Mouse (Mus musculus) stomach, embryonic 16.5 days (tissue): ENCODE results near the gene Tmem121b. TPM values are rescaled to one million over a fixed set of nuclear protein-coding genes. Genes with fewer than 3 reads are reported as not detected.
A peak's percentile ranks its signal among the peaks of the same experiment; 100 is the strongest.

Experiments used
- ATAC-seq: fragments of 200-750 bp; cut with Nextera tagmentation; 2 replicates; pipeline ENCODE4 v1.8.0; 2017; ENCODE audit warnings: moderate number of reproducible peaks, moderate TSS enrichment; ENCODE audit not compliant: insufficient read depth, low FRiP score
- H3K27ac ChIP-seq: fragments of 300-500 bp; sonication (generic); 2 replicates; pipeline ENCODE4 v1.5.1; 2014; ENCODE audit warnings: low read length
- H3K27me3 ChIP-seq: fragments of 300-500 bp; sonication (generic); 2 replicates; pipeline ENCODE4 v1.6.1; 2014; ENCODE audit warnings: low read length, control low read depth, mixed read lengths; ENCODE audit not compliant: control insufficient read depth, insufficient read depth
- H3K36me3 ChIP-seq: fragments of 300-500 bp; sonication (generic); 2 replicates; pipeline ENCODE4 v1.6.1; 2014; ENCODE audit warnings: low read length; ENCODE audit not compliant: control insufficient read depth, insufficient read depth
- H3K4me1 ChIP-seq: fragments of 300-500 bp; sonication (generic); 2 replicates; pipeline ENCODE4 v1.6.1; 2014; ENCODE audit warnings: low read length, control low read depth, mixed read lengths; ENCODE audit not compliant: control insufficient read depth, insufficient read depth
- H3K4me2 ChIP-seq: fragments of 300-500 bp; sonication (generic); 2 replicates; pipeline ENCODE4 v1.6.1; 2014; ENCODE audit warnings: low read depth, low read length, mixed read lengths
- H3K4me3 ChIP-seq: fragments of 300-500 bp; sonication (generic); replicated peaks from 2 replicates; pipeline ENCODE4 v1.5.1; 2014; ENCODE audit warnings: mild to moderate bottlenecking, low read length
- H3K9ac ChIP-seq: fragments of 300-500 bp; sonication (generic); 2 replicates; pipeline ENCODE4 v1.6.1; 2014; ENCODE audit warnings: low read length
- H3K9me3 ChIP-seq: fragments of 300-500 bp; sonication (generic); replicated peaks from 2 replicates; pipeline ENCODE4 v1.6.1; 2016; ENCODE audit warnings: low read length, control low read depth; ENCODE audit not compliant: control insufficient read depth
- WGBS: fragments of 180-500 bp; shearing (Covaris S2); extraction: QIAGEN DNeasy Blood & Tissue Kit; methylation state at CpG from one replicate; pipeline ENCODE4 v1.1.7; 2014; 5-methylcytosine and 5-hydroxymethylcytosine counted together
- polyA plus RNA-seq: library from polyadenylated mRNA; unstranded; fragments of >200 nt; fragmentation: Nextera tagmentation; extraction: Ambion mirVana; gene quantifications from 2 replicates; pipeline ENCODE4 v1.2.1, GENCODE M21; 2015

The Tmem121b gene
- polyA plus RNA-seq, 1 experiment from 2014 or later: 0.04 TPM

DNA sequence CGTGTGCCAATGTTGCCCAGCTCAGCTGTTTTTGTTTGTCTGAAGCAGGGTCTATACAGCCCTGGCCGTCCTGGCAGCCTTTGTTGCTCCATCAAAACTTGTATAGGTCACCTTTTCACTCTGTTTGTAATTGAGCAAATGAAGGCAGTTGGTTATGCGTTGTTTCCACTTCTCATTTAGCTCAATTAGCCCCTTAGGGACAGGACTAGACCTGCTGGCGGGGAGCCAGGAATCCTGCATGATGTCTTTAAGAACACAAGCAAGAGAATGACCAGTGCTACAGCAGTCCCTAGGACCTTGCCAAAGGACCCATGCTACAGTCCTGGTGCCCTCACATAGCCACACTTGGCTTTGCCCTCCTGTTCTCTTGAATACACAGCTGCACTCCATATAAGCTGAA lies 11.9 kb upstream of the Tmem121b start:
- H3K4me2 ChIP-seq: no peak overlapping the region
- peaks cover 1% of the 10 kb centered on the region; the same call in 1 of the 2 replicates for H3K9me3 ChIP-seq
- no peaks in the 10 kb centered on the region for H3K27me3 ChIP-seq
- no peaks in the 10 kb centered on the region for H3K36me3 ChIP-seq
- H3K27ac ChIP-seq: no peak overlapping the region
- no peak overlapping the region for H3K9ac ChIP-seq
- no peak for ATAC-seq
- whole genome bisulfite sequencing: 69% methylated on average over 4 of the region's 4 CpGs
- no peak overlapping the region for H3K4me3 ChIP-seq
- H3K4me1 ChIP-seq: no peaks in the 10 kb centered on the region

DNA sequence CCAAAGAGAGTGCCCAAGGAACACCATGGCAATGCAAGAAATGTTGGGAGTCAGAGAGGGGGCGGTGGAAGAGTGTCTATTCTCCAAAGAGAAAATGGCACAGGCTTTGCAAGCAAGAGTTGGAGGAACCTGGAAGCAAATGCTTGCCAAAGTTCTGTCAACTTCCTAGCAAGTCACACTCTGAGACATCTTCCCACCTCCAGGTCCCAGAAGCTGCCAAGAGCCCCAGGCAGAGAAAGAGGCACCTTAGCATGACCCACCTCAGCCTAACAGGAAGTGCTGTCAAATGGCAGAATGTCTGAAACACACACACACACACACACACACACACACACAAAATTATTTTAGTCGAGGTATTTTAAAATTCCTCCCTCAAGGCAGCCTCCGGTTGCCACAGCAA lies 10.4 kb upstream of the Tmem121b start:
- Histone ChIP-seq H3K4me3 (no peak overlapping the region), H3K27me3 (no peaks in the 10 kb centered on the region), H3K4me1 (no peaks in the 10 kb centered on the region), H3K9ac (no peak overlapping the region), H3K9me3 (peaks cover 5% of the 10 kb centered on the region), H3K4me2 (no peak overlapping the region), H3K36me3 (no peaks in the 10 kb centered on the region), H3K27ac (no peak overlapping the region)
- no peak for ATAC-seq
- WGBS: 72% methylated on average over 3 of the region's 3 CpGs

DNA sequence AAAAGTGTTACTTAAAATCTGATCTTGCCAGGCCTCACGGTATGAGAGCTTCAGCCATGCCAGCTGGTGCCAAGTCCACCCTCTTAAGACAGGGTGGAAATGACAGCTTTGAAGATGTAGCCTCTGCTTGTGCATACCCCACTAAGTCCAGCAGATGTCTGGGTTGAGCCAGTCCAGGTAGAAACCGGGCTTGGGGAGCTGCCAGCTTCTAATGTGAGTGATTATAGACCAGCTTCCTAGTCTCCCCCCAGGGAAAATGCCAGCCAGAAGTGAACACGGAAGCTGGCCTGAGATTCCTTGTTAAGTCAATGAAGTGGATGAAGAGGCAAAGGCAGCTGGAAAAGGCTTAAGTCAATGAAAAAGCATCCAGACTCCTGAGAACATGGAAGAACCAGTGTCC lies 2.9 kb upstream of the Tmem121b start:
- Histone ChIP-seq H3K9ac (no peak overlapping the region), H3K36me3 (no peaks in the 10 kb centered on the region), H3K4me2 (no peak overlapping the region), H3K4me1 (peaks cover 13% of the 10 kb centered on the region), H3K9me3 (peaks cover 5% of the 10 kb centered on the region), H3K4me3 (no peak overlapping the region), H3K27me3 (peaks cover 25% of the 10 kb centered on the region), H3K27ac (no peak overlapping the region)
- no peak for ATAC-seq
- WGBS: 61% methylated on average over 3 of the region's 3 CpGs

DNA sequence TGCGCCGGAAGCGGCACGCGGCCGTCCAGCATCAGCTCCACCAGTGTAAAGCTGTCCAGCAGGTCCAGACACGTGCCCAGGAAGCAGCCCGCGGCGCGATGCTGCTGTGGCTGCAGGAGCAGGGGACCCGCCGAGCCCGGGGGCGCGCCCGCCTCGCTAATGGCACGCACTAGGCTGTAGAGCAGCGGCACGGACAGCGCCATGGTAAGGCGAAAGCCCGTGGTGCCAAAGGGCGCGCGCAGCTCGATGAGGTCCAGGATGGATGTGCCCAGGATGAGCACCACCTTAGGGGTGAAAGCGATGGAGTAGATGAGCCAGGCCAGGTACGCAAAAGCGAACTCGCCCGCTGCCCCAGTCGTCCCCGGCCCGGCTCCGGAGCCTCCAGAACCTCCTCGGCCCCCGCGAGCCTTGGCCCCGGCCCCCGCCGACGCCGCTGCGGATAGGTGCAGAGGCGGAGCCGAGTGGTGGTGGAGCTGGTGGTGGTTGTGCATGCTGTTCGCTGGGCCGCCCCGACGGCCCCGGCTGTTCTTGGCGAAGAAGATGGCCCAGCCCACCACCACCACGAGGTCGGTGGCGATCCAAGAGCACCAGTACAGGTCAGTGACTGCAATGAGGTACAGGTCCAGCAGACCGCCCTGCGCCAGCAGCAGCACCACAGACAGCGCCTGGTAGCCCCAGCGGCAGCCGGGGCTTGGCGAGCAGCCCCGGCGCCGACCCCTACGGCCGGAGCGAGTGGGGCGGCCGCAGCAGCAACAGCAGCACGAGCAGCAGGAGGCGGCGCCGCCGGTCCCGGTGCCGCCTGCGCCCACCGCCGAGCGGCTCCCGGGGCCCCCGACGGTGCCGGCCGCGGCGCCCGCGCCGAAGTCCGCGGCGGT lies 871 bp downstream of the Tmem121b start:
- Histone ChIP-seq H3K4me1 (peaks cover 13% of the 10 kb centered on the region), H3K27me3 (peaks cover 28% of the 10 kb centered on the region), H3K4me3 (peak overlapping the region; percentile 50), H3K27ac (no peak overlapping the region), H3K4me2 (peak overlapping the region; percentile 93), H3K9me3 (no peaks in the 10 kb centered on the region), H3K9ac (peak overlapping the region; percentile 69), H3K36me3 (no peaks in the 10 kb centered on the region)
- ATAC-seq: peak; percentile 19; the same call in 1 of the 2 replicates
- WGBS: under 1% methylated on average over 95 of the region's 95 CpGs

DNA sequence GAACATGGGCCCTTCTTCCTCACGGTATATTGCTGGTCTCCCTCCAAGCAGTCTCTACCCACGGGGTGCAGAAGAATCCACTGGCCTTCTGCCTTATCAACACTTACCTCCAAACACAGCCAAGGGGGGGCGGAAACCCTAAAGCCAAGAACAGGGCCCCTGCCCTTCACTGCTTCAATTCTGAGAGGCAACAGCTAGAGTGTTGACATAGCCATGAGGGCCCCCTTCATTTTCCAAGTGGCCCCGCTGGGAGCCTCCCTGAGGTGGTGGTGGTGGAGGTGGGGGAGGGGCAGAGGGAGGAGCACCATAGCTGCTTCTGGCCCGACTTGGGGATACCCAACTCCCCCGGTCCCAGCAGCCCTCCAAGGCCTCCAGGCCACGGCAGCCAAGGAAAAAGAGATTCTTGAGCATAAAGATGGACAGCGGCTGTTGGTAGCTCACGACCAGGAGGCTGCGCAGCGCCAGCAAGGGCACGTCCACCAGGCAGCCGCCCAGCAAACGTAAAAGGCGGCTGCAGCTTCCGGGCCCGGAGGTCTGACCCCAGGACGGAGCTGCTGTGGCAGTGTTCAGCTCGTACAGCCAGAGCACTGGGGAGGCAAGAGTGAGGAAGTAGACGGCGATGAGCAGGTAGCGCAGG lies 1.6 kb downstream of the Tmem121b start:
- Histone ChIP-seq H3K4me1 (peaks cover 13% of the 10 kb centered on the region), H3K9me3 (no peaks in the 10 kb centered on the region), H3K4me2 (peak overlapping the region; percentile 93), H3K27ac (no peak overlapping the region), H3K9ac (no peak overlapping the region), H3K36me3 (no peaks in the 10 kb centered on the region), H3K4me3 (peak overlapping the region; percentile 50), H3K27me3 (peaks cover 28% of the 10 kb centered on the region)
- no peak for ATAC-seq
- 9% methylated on average over 22 of the region's 22 CpGs for WGBS

DNA sequence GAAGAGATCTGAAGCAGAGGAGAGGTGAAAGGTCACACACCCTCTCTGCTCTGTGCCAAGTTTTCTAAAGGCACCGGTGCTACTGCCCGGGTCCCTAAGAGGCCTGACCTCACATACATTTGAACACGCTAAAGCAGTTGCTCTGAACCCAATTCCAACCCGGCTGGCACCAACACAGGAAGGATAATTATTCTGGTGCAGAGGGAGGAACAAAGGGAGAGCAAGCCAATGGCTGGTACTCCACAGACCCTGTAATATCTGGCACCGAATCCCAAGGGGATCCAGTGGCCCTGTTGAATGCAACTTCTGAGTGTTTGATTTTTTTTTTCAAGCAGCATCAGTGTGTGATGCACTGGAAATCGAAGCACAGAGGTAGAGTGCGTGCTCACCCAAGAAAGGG lies 2.5 kb downstream of the Tmem121b start:
- no peaks in the 10 kb centered on the region for H3K36me3 ChIP-seq
- WGBS: 64% methylated on average over 7 of the region's 7 CpGs
- no peak overlapping the region for H3K4me3 ChIP-seq
- peaks cover 13% of the 10 kb centered on the region for H3K4me1 ChIP-seq
- H3K9me3 ChIP-seq: no peaks in the 10 kb centered on the region
- no peak overlapping the region for H3K27ac ChIP-seq
- no peak overlapping the region for H3K9ac ChIP-seq
- H3K27me3 ChIP-seq: peaks cover 28% of the 10 kb centered on the region
- no peak overlapping the region for H3K4me2 ChIP-seq
- ATAC-seq: no peak

DNA sequence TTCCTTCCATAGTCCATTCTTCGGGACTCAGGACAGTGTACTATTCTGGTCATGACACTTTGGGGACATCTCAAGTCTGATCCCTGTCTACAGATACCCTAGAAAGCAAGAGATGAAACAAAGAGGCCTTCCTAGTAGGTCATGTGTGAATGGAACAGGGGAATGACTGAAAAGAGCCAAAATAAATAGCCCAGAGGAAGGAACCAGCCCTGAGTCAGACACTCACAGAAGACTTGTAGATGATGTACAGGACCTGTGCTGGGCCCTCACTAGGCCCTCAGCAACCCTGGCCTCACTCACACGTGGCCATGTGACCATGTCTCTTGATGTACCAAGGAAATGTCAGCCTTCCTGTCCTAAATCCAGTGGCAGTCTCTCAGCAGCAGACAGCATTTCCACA lies 4.1 kb downstream of the Tmem121b start:
- peaks cover 27% of the 10 kb centered on the region for H3K27me3 ChIP-seq
- H3K27ac ChIP-seq: no peak overlapping the region
- WGBS: 68% methylated on average over 2 of the region's 2 CpGs
- no peak for ATAC-seq
- H3K4me3 ChIP-seq: no peak overlapping the region
- no peaks in the 10 kb centered on the region for H3K36me3 ChIP-seq
- H3K9ac ChIP-seq: no peak overlapping the region
- H3K9me3 ChIP-seq: no peaks in the 10 kb centered on the region
- H3K4me2 ChIP-seq: no peak overlapping the region
- H3K4me1 ChIP-seq: peaks cover 13% of the 10 kb centered on the region

DNA sequence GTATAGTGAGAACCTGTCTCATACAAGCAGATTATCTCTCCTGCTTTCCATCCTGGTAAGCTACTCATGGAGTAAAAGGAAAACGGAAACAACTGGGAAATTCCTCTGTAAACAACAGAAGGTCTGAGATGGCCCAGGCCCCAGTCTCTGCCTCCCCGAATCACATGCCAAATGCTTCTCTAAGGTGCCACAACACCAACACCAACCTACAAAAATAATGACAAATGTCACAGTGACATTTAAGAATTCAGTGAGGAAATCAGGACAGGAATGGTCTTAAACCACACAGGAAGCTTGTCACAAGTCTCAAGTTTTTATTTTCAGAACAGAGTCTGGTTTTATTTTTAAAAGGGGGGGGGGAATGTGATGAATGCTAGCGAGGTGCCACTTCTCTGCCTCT lies 5.0 kb downstream of the Tmem121b start:
- Histone ChIP-seq H3K27me3 (peaks cover 24% of the 10 kb centered on the region), H3K36me3 (no peaks in the 10 kb centered on the region), H3K9ac (no peak overlapping the region), H3K4me2 (no peak overlapping the region), H3K9me3 (no peaks in the 10 kb centered on the region), H3K4me3 (no peak overlapping the region), H3K27ac (no peak overlapping the region), H3K4me1 (peaks cover 13% of the 10 kb centered on the region)
- WGBS: 55% methylated on average over 3 of the region's 3 CpGs
- ATAC-seq: no peak

DNA sequence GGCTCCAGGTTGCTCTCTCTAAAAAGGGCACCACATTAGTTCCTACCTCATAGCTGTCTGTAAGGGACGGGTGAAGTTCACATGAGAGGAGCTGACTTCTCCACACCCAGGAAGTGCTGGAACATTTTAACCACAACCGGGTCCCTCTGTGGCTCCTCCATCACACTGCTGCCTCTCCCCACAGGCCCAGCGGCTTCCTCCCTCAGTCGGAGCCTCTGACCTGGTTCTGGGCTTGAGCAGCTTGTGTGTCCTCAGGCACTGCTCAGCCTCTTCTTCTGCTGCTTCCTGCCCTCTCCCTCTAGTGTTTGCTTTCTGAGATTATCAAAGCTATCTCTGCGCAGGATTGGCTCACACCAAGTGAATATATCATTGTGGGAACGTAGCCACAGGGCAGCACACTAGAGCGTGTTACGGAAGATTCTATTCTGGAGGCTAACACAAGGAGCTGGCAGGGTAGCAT lies 7.5 kb downstream of the Tmem121b start:
- no peak overlapping the region for H3K27ac ChIP-seq
- H3K9me3 ChIP-seq: no peaks in the 10 kb centered on the region
- ATAC-seq: no peak
- no peak overlapping the region for H3K9ac ChIP-seq
- H3K4me3 ChIP-seq: no peak overlapping the region
- 52% methylated on average over 8 of the region's 8 CpGs for whole genome bisulfite sequencing
- H3K27me3 ChIP-seq: no peaks in the 10 kb centered on the region
- no peaks in the 10 kb centered on the region for H3K4me1 ChIP-seq
- no peak overlapping the region for H3K4me2 ChIP-seq
- H3K36me3 ChIP-seq: no peaks in the 10 kb centered on the region; the same call in 1 of the 2 replicates
